ENCODE assay signal across 13 mouse cellular contexts in the genomic region with DNA sequence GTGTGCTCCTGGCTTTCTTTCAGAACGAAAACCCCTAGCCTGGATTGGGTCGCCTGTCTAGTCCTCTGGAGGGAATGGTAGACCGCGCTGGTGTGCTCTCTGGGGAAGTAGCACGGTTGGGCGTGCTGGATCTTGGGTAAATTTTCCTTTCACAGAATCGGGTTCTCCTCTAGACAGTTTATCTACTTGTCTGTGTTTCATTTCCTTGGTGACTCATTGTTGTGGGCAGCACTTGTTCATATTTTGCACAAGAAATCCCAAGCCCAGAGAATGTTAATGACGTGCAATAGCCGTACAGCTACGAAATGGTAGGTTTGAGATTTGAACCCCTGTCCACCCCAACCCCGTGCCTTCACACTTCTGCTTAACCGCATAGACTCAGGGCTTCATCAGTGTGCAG.
"Had no signal": no experiment of that assay in that cellular context is flagged by ENCODE, and none has a peak within 500 bp of the region (broad histone marks: within the 10 kb centered on the region; RNA-seq: fewer than 3 reads in every experiment).

No protein-coding gene starts in this region.

- DNase-seq: kidney, adult 2 months; kidney, postnatal 25 days; liver, embryonic 13.5 days; liver, postnatal 0 days; right cerebral cortex, adult 18-20 months; right cerebral cortex, postnatal 25 days; thymus, postnatal 36 days had no signal

- H3K4me2 ChIP-seq: limb, embryonic 15.5 days; liver, embryonic 13.5 days; lung, embryonic 15.5 days; midbrain, embryonic 11.5 days; midbrain, embryonic 15.5 days; neural tube, embryonic 15.5 days had no signal

- H3K27me3 ChIP-seq: limb, embryonic 15.5 days; liver, embryonic 13.5 days; lung, embryonic 15.5 days; midbrain, embryonic 15.5 days; neural tube, embryonic 15.5 days had no signal

- ATAC-seq: liver, postnatal 0 days; midbrain, embryonic 15.5 days had no signal

- H3K4me3 ChIP-seq: left cerebral cortex, adult 2 months; limb, embryonic 15.5 days; liver, embryonic 13.5 days; lung, embryonic 15.5 days; midbrain, embryonic 15.5 days; neural tube, embryonic 15.5 days had no signal

- H3K36me3 ChIP-seq: limb, embryonic 15.5 days; liver, embryonic 13.5 days; lung, embryonic 15.5 days; midbrain, embryonic 15.5 days; neural tube, embryonic 15.5 days had no signal
